Comparison of ENCODE assay signal across 12 mouse cellular contexts in the genomic region with DNA sequence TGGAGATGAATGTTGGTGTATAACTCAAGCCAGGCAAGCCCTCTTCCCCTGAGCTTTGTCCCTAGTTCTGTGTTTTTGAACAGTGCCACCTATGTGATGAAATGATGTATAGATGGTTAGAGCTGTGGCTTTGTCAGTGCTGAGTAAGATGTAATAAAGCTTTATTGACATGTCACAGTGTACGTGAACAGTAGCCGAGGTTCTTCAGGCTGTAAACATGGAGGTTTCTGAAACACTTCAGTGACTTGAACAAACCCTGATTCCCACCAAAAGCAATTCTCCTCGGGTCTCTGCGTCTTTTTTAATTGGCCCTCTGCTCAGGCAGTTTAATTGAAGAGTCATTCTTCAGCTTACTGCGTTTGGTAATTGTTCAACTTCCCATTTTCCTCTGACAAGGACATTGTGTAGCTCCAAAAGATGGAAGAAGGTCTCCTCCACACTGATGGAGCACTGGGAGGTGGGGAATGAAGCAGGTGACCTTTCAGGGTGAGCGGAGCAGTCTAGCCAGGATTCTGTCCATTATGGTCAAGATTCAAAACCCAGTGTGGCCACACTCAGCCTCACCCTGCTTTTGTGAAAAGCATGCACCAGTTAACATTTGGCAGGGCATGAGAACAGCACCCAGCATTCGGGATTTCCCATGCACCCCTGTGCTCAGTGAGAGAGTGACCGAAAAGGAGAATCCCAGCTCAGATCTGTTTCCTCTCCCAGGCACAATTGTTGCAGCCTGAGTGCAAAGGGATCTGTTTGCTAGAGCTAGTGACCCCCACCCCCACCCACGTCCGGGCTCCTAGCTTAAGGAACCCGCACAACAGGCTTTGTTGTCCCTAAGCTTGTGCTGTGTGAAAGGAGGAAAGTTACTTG.
DNase-seq lines count a peak whose midpoint lies in the region; ATAC-seq lines count a peak whose summit lies in the region.
"Had no signal": no experiment of that assay in that cellular context is flagged by ENCODE, and none has a peak within 500 bp of the region (broad histone marks: within the 10 kb centered on the region; RNA-seq: fewer than 3 reads in every experiment).

No protein-coding gene starts in this region.

- no peak overlapping the region for H3K9ac ChIP-seq in kidney, embryonic 15.5 days
- H3K9ac ChIP-seq in embryonic facial prominence, embryonic 15.5 days = no peak overlapping the region
- no peak overlapping the region for H3K9ac ChIP-seq in liver, embryonic 11.5 days (ENCODE audit: low read depth, low read length)
- H3K9ac ChIP-seq: heart, embryonic 15.5 days had no signal

- 38% methylated on average over 11 of the region's 11 CpGs for WGBS in kidney, embryonic 15.5 days
- WGBS in embryonic facial prominence, embryonic 15.5 days = 48% methylated on average over 11 of the region's 11 CpGs
- WGBS in limb, embryonic 10.5 days = 40% methylated on average over 11 of the region's 11 CpGs
- 56% methylated on average over 11 of the region's 11 CpGs for whole genome bisulfite sequencing in liver, embryonic 11.5 days

- no peak for DNase-seq in kidney, postnatal 36 days
- no peak for DNase-seq in limb, embryonic 10.5 days (ENCODE audit: low spot score)
- peak; percentile 60 for DNase-seq in retina, embryonic 14.5 days (ENCODE audit: low spot score)
- DNase-seq in ovary, adult 18-20 months (ENCODE audit: low spot score) = no peak
- no peak for DNase-seq in adrenal gland, postnatal 25 days
- DNase-seq in liver, embryonic 11.5 days (ENCODE audit: low spot score) = no peak
- DNase-seq: cerebellum, adult 18-20 months; lung, adult 18-20 months had no signal

- H3K4me2 ChIP-seq in kidney, embryonic 15.5 days = no peak overlapping the region
- no peak overlapping the region for H3K4me2 ChIP-seq in embryonic facial prominence, embryonic 15.5 days (replicated peaks)
- H3K4me2 ChIP-seq in liver, embryonic 11.5 days = no peak overlapping the region
- H3K4me2 ChIP-seq: heart, embryonic 15.5 days had no signal

- ATAC-seq in kidney, embryonic 15.5 days (replicated peaks; ENCODE audit: low FRiP score) = peak; percentile 68
- no peak for ATAC-seq in embryonic facial prominence, embryonic 15.5 days (ENCODE audit: insufficient number of reproducible peaks, low FRiP score, low TSS enrichment, low read depth)
- ATAC-seq in liver, embryonic 11.5 days (replicated peaks; ENCODE audit: low FRiP score) = no peak

- peaks cover 45% of the 10 kb centered on the region for H3K4me1 ChIP-seq in kidney, embryonic 15.5 days
- peaks cover 17% of the 10 kb centered on the region; the same call in 1 of the 2 replicates for H3K4me1 ChIP-seq in embryonic facial prominence, embryonic 15.5 days
- peaks cover 69% of the 10 kb centered on the region for H3K4me1 ChIP-seq in limb, embryonic 10.5 days
- peaks cover 7% of the 10 kb centered on the region for H3K4me1 ChIP-seq in liver, embryonic 11.5 days (replicated peaks; ENCODE audit: control insufficient read depth, insufficient read depth, low read length)

- peak overlapping the region; percentile 63 for H3K27ac ChIP-seq in kidney, embryonic 15.5 days
- H3K27ac ChIP-seq in embryonic facial prominence, embryonic 15.5 days (replicated peaks) = 0 out of 2 replicates have a peak overlapping the region, but pooled peaks have one; percentile 11
- H3K27ac ChIP-seq in limb, embryonic 10.5 days = peak overlapping the region; percentile 82
- H3K27ac ChIP-seq in liver, embryonic 11.5 days (ENCODE audit: low read depth, low read length) = no peak overlapping the region
- H3K27ac ChIP-seq: heart, embryonic 15.5 days had no signal

- no peaks in the 10 kb centered on the region for H3K36me3 ChIP-seq in kidney, embryonic 15.5 days
- no peaks in the 10 kb centered on the region for H3K36me3 ChIP-seq in embryonic facial prominence, embryonic 15.5 days
- no peaks in the 10 kb centered on the region for H3K36me3 ChIP-seq in limb, embryonic 10.5 days
- no peaks in the 10 kb centered on the region for H3K36me3 ChIP-seq in liver, embryonic 11.5 days (ENCODE audit: control insufficient read depth, insufficient read depth, low read length)
- H3K36me3 ChIP-seq: heart, embryonic 15.5 days had no signal

- H3K4me3 ChIP-seq in kidney, embryonic 15.5 days (replicated peaks) = no peak overlapping the region
- H3K4me3 ChIP-seq in embryonic facial prominence, embryonic 15.5 days (replicated peaks) = no peak overlapping the region
- no peak overlapping the region for H3K4me3 ChIP-seq in limb, embryonic 10.5 days
- no peak overlapping the region for H3K4me3 ChIP-seq in liver, embryonic 11.5 days (ENCODE audit: low read depth, low read length)
- H3K4me3 ChIP-seq: heart, embryonic 15.5 days; myocyte had no signal

- no peaks in the 10 kb centered on the region for H3K9me3 ChIP-seq in kidney, embryonic 15.5 days (replicated peaks)
- no peaks in the 10 kb centered on the region for H3K9me3 ChIP-seq in embryonic facial prominence, embryonic 15.5 days (replicated peaks)
- no peaks in the 10 kb centered on the region for H3K9me3 ChIP-seq in limb, embryonic 10.5 days (replicated peaks)
- H3K9me3 ChIP-seq in liver, embryonic 11.5 days (ENCODE audit: control insufficient read depth, low read length) = no peaks in the 10 kb centered on the region
- H3K9me3 ChIP-seq: heart, embryonic 15.5 days had no signal

- H3K27me3 ChIP-seq in kidney, embryonic 15.5 days = no peaks in the 10 kb centered on the region
- H3K27me3 ChIP-seq in embryonic facial prominence, embryonic 15.5 days = no peaks in the 10 kb centered on the region
- no peaks in the 10 kb centered on the region for H3K27me3 ChIP-seq in limb, embryonic 10.5 days (ENCODE audit: low read depth, poor library complexity, severe bottlenecking)
- H3K27me3 ChIP-seq in liver, embryonic 11.5 days (replicated peaks; ENCODE audit: control insufficient read depth, insufficient read depth, low read length) = no peaks in the 10 kb centered on the region
- H3K27me3 ChIP-seq: heart, embryonic 15.5 days had no signal
